Mouse (Mus musculus) MEL (cell line): ENCODE measurements around the gene Dnajc25. TPM values are rescaled to one million over a fixed set of nuclear protein-coding genes. Genes with fewer than 3 reads are reported as not detected.
A peak's percentile ranks its signal among the peaks of the same experiment; 100 is the strongest.

Source experiments
- DNase-seq: peaks from one replicate; pipeline ENCODE4 v3.0.0; 2011; ENCODE audit warnings: low read depth, low spot score
- H3K27ac ChIP-seq: 2 replicates; pipeline ENCODE4 v1.5.1; 2012; ENCODE audit warnings: low read depth, mild to moderate bottlenecking, control low read depth, low read length, moderate library complexity; ENCODE audit not compliant: control insufficient read depth
- H3K27me3 ChIP-seq, 2 experiments: fragments of 150-350 bp in 1 of 2; sonication (generic) in 1 of 2; 2 replicates each; pipeline ENCODE4 v1.6.1; 2012; ENCODE audit warnings: low read length in 2 of 2, mild to moderate bottlenecking in 2 of 2, improper control_type of control experiment in 1 of 2, moderate library complexity in 1 of 2; ENCODE audit not compliant: insufficient read depth in 2 of 2, control insufficient read depth in 1 of 2
- H3K36me3 ChIP-seq, 2 experiments: 2 replicates each; pipeline ENCODE4 v1.6.1; 2012 to 2014; ENCODE audit warnings: low read length in 2 of 2, improper control_type of control experiment in 1 of 2, inconsistent platforms in 1 of 2, mild to moderate bottlenecking in 1 of 2; ENCODE audit not compliant: insufficient read depth in 2 of 2, control insufficient read depth in 1 of 2
- H3K4me1 ChIP-seq, 2 experiments: fragments of 150-350 bp in 1 of 2; sonication (generic) in 1 of 2; 2 replicates each; pipeline ENCODE4 v1.6.1; 2012; ENCODE audit warnings: low read length in 2 of 2, improper control_type of control experiment in 1 of 2, mild to moderate bottlenecking in 1 of 2; ENCODE audit not compliant: insufficient read depth in 2 of 2, control insufficient read depth in 1 of 2
- H3K4me3 ChIP-seq, 2 experiments: fragments of 150-350 bp in 1 of 2; sonication (generic) in 1 of 2; 2 replicates each; pipeline ENCODE4 v1.5.1; 2012; ENCODE audit warnings: low read depth in 2 of 2, low read length in 2 of 2, mild to moderate bottlenecking in 2 of 2, moderate library complexity in 2 of 2, control low read depth in 1 of 2, improper control_type of control experiment in 1 of 2; ENCODE audit not compliant: control insufficient read depth in 1 of 2, insufficient read depth in 1 of 2
- H3K79me2 ChIP-seq: 2 replicates; pipeline ENCODE4 v1.6.1; 2012; ENCODE audit warnings: mild to moderate bottlenecking, low read length, moderate library complexity; ENCODE audit not compliant: control insufficient read depth, poor library complexity, insufficient read depth
- H3K9ac ChIP-seq: 2 replicates; pipeline ENCODE4 v1.6.1; 2012; ENCODE audit warnings: low read depth, mild to moderate bottlenecking, control low read depth, low read length, moderate library complexity; ENCODE audit not compliant: control insufficient read depth, poor library complexity, severe bottlenecking
- H3K9me3 ChIP-seq: fragments of 150-350 bp; sonication (generic); replicated peaks from 2 replicates; pipeline ENCODE4 v1.6.1; 2012; ENCODE audit warnings: mild to moderate bottlenecking, low read length, improper control_type of control experiment, moderate library complexity; ENCODE audit not compliant: insufficient read depth
- CHD1 ChIP-seq: IDR thresholded peaks from 2 replicates; pipeline ENCODE4 v1.6.1; 2012; ENCODE audit warnings: low read depth, mild to moderate bottlenecking, inconsistent platforms, low read length, improper control_type of control experiment
- CTCF ChIP-seq, 3 experiments: IDR thresholded peaks in 2 of 3; conservative IDR thresholded peaks in 1 of 3; 2 replicates each; pipeline ENCODE4 v1.5.1; 2011 to 2012; ENCODE audit warnings: low read length in 3 of 3, low read depth in 2 of 3, mild to moderate bottlenecking in 2 of 3, improper control_type of control experiment in 1 of 3, inconsistent platforms in 1 of 3, mixed read lengths in 1 of 3, moderate library complexity in 1 of 3; ENCODE audit not compliant: control insufficient read depth in 1 of 3, insufficient read depth in 1 of 3, poor library complexity in 1 of 3, severe bottlenecking in 1 of 3
- ELF1 ChIP-seq: IDR thresholded peaks from 2 replicates; pipeline ENCODE4 v1.6.1; 2014; ENCODE audit warnings: low read depth, mild to moderate bottlenecking, inconsistent platforms, low read length, improper control_type of control experiment, moderate library complexity
- EP300 ChIP-seq, 2 experiments: IDR thresholded peaks; 2 replicates each; pipeline ENCODE4 v1.6.1; 2011; ENCODE audit warnings: improper control_type of control experiment in 2 of 2, low read length in 2 of 2, low read depth in 1 of 2, mild to moderate bottlenecking in 1 of 2
- HCFC1 ChIP-seq: IDR thresholded peaks from 2 replicates; pipeline ENCODE4 v1.6.1; 2012; ENCODE audit warnings: low read depth, mild to moderate bottlenecking, inconsistent platforms, low read length, improper control_type of control experiment, moderate library complexity
- JUND ChIP-seq: IDR thresholded peaks from 2 replicates; pipeline ENCODE4 v1.6.1; 2011; ENCODE audit warnings: low read depth, mild to moderate bottlenecking, improper control_type of control experiment, low read length
- MXI1 ChIP-seq: IDR thresholded peaks from 2 replicates; pipeline ENCODE4 v1.6.1; 2011; ENCODE audit warnings: mild to moderate bottlenecking, low read depth, low read length, improper control_type of control experiment
- MYC ChIP-seq: IDR thresholded peaks from 2 replicates; pipeline ENCODE4 v1.6.1; 2011; ENCODE audit warnings: low read depth, mild to moderate bottlenecking, low read length, improper control_type of control experiment, moderate library complexity
- POLR2AphosphoS2 ChIP-seq: IDR thresholded peaks from 2 replicates; pipeline ENCODE4 v1.6.1; 2011; ENCODE audit warnings: low read length, improper control_type of control experiment
- POLR2AphosphoS5 ChIP-seq: IDR thresholded peaks from 2 replicates; pipeline ENCODE4 v1.6.1; 2012; ENCODE audit warnings: low read depth, borderline replicate concordance, mild to moderate bottlenecking, inconsistent platforms, low read length, moderate library complexity, mixed read lengths
- RAD21 ChIP-seq: IDR thresholded peaks from 2 replicates; pipeline ENCODE4 v1.6.1; 2011; ENCODE audit warnings: mild to moderate bottlenecking, low read depth, low read length, improper control_type of control experiment
- RCOR1 ChIP-seq: IDR thresholded peaks from 2 replicates; pipeline ENCODE4 v1.6.1; 2012; ENCODE audit warnings: low read depth, mild to moderate bottlenecking, inconsistent platforms, low read length, improper control_type of control experiment
- SIN3A ChIP-seq: IDR thresholded peaks from 2 replicates; pipeline ENCODE4 v1.6.1; 2012; ENCODE audit warnings: low read length, improper control_type of control experiment, inconsistent platforms
- SMC3 ChIP-seq: IDR thresholded peaks from 2 replicates; pipeline ENCODE4 v1.6.1; 2011; ENCODE audit warnings: low read depth, low read length, improper control_type of control experiment
- TCF12 ChIP-seq: IDR thresholded peaks from 2 replicates; pipeline ENCODE4 v1.6.1; 2014; ENCODE audit warnings: low read depth, mild to moderate bottlenecking, inconsistent platforms, low read length, improper control_type of control experiment, moderate library complexity
- USF1 ChIP-seq: IDR thresholded peaks from 2 replicates; pipeline ENCODE4 v1.6.1; 2014; ENCODE audit warnings: low read depth, mild to moderate bottlenecking, inconsistent platforms, low read length, improper control_type of control experiment, moderate library complexity
- ZC3H11A ChIP-seq: IDR thresholded peaks from 2 replicates; pipeline ENCODE4 v1.6.1; 2012; ENCODE audit warnings: low read depth, mild to moderate bottlenecking, inconsistent platforms, low read length, improper control_type of control experiment
- polyA plus RNA-seq, 2 experiments: library from polyadenylated mRNA; stranded (reverse) in 1 of 2; unstranded in 1 of 2; fragments of >175 nt in 1 of 2; fragments of >200 nt in 1 of 2; gene quantifications; 2 replicates each; pipeline versions ENCODE4 v1.2.1 to v1.2.4; 2012; ENCODE audit warnings: low replicate concordance in 2 of 2, low read depth in 1 of 2; ENCODE audit not compliant: insufficient read length in 2 of 2, insufficient read depth in 1 of 2, missing spikeins in 1 of 2
- total RNA-seq: library from RNA; depleted of rRNA; stranded (reverse); fragments of 300-350 nt; gene quantifications from 2 replicates; pipeline ENCODE4 v1.2.3, GENCODE M21; 2012

Dnajc25 gene
- total and polyA plus RNA-seq, 3 experiments: 6.6 to 11.8 TPM; not detected in 1

DNA sequence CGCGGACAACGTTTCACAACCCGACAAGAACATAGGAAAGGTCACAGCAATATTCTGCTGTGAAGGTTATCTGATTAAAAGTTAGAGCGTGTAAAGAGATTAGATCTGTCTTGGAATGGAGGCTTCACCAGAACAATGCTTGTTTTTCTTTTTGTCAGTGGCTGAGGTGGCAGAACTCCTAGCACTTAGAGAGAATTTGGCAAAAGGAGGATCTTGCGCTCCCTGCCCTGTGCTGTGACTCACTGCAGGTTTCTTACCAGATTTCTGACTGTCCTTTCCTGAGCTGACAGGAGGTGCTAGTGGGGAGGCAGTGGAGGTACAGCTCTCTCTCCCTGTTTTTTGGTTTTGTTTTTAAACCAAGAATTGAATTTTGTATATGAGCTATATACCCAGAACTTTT is 12.2 kb downstream of the Dnajc25 start:
- DNase-seq: peak; percentile 47
- no peak for TF ChIP-seq SMC3
- no peak for TF ChIP-seq MYC
- TF ChIP-seq CHD1: no peak
- no peak for TF ChIP-seq MXI1
- no peak for TF ChIP-seq JUND
- no peak for TF ChIP-seq CTCF (IDR thresholded peaks at IDR 0.05 in 2 of 3, conservative IDR thresholded peaks at IDR 0.05 in 1 of 3; ENCODE audit: control insufficient read depth in 1 of 3, insufficient read depth in 1 of 3, low read depth in 2 of 3, low read length in 3 of 3, poor library complexity in 1 of 3, severe bottlenecking in 1 of 3)
- no peak for TF ChIP-seq POLR2AphosphoS5
- TF ChIP-seq ZC3H11A: no peak
- Histone ChIP-seq H3K4me1 (peaks cover 23 to 35% of the 10 kb centered on the region in 2 experiments), H3K36me3 (peaks cover 0 to 45% of the 10 kb centered on the region in 2 experiments; a peak in 2 of 4 replicates), H3K27ac (no peak overlapping the region), H3K9ac (no peak overlapping the region), H3K79me2 (peaks cover 67% of the 10 kb centered on the region), H3K9me3 (no peaks in the 10 kb centered on the region), H3K4me3 (no peak overlapping the region), H3K27me3 (no peaks in the 10 kb centered on the region)

DNA sequence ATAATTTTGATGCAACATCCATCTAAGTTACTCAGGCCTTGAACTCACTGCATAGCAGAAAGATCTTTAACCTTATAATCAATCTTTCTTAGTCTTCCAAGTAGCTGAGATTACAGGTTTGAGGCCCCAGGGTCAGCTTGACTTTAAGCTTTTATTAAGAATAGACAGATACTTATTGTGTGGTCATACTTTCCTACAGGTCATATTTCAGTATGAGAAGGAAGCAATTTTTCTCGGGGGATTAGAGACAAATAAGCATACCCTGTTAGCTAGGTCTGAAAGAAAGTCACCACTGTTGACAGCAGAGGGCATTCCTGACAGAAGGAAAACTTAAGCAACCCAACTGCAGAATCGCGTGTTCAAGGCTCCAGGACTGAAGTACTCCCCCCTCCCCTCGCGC is 13.1 kb downstream of the Dnajc25 start:
- no peaks in the 10 kb centered on the region for H3K9me3 ChIP-seq
- H3K79me2 ChIP-seq: peaks cover 71% of the 10 kb centered on the region
- no peak overlapping the region for H3K4me3 ChIP-seq
- TF ChIP-seq RAD21: no peak
- no peak overlapping the region for H3K9ac ChIP-seq
- no peak overlapping the region for H3K27ac ChIP-seq
- H3K4me1 ChIP-seq: peaks cover 23 to 32% of the 10 kb centered on the region in 2 experiments
- H3K27me3 ChIP-seq: no peaks in the 10 kb centered on the region
- peaks cover 0 to 42% of the 10 kb centered on the region in 2 experiments; a peak in 2 of 4 replicates for H3K36me3 ChIP-seq
- DNase-seq: no peak

DNA sequence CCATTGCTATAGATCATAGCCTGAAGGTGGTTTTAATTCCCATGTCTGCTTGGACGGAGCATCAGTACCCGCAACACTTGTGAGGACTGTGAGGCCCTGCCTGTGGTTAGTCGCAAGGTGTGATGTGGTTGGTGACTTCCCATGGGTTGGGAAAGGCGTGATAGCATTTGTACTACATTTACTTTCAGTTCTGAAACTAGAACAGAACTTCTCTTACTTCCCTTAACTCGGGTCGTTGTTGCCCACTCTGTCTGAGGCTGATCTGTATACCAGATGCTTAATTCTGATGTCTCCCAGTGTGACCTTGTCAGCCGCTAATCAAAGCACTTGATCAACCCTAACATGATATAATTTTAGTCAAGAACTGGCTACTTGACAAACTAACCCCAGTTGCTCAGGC is 14.3 kb downstream of the Dnajc25 start:
- Histone ChIP-seq H3K27ac (no peak overlapping the region), H3K4me1 (peaks cover 23 to 32% of the 10 kb centered on the region in 2 experiments), H3K4me3 (peak overlapping the region; percentile 8 to 13; a peak in 3 of 4 replicates), H3K36me3 (peaks cover 1 to 42% of the 10 kb centered on the region in 2 experiments; a peak in 3 of 4 replicates), H3K27me3 (no peaks in the 10 kb centered on the region), H3K9ac (peak overlapping the region; percentile 34), H3K9me3 (no peaks in the 10 kb centered on the region), H3K79me2 (peaks cover 60% of the 10 kb centered on the region)
- DNase-seq: peak; percentile 54
- TF ChIP-seq HCFC1: no peak
- TF ChIP-seq EP300 (IDR thresholded peaks at IDR 0.05; ENCODE audit: low read depth in 1 of 2, low read length in 2 of 2): no peak
- TF ChIP-seq POLR2AphosphoS2: no peak
- TF ChIP-seq ELF1: no peak
- TF ChIP-seq RCOR1: no peak
- TF ChIP-seq CTCF (IDR thresholded peaks at IDR 0.05 in 2 of 3, conservative IDR thresholded peaks at IDR 0.05 in 1 of 3; ENCODE audit: control insufficient read depth in 1 of 3, insufficient read depth in 1 of 3, low read depth in 2 of 3, low read length in 3 of 3, poor library complexity in 1 of 3, severe bottlenecking in 1 of 3): no peak
- no peak for TF ChIP-seq TCF12
- 0 out of 2 replicates have a peak, but pooled peaks have one; percentile 35 for TF ChIP-seq SIN3A
- no peak for TF ChIP-seq USF1
